Mouse (Mus musculus) liver, embryonic 14.5 days (tissue): ENCODE measurements around the gene Cacna1i.

ENCODE experiments used
- CTCF ChIP-seq: IDR thresholded peaks from 2 replicates; pipeline ENCODE4 v1.5.1; 2016; ENCODE audit warnings: antibody characterized with exemption, low read depth, control low read depth
- EP300 ChIP-seq: IDR thresholded peaks from 2 replicates; pipeline ENCODE4 v1.6.1; 2016; ENCODE audit warnings: antibody characterized with exemption, low read depth

DNA sequence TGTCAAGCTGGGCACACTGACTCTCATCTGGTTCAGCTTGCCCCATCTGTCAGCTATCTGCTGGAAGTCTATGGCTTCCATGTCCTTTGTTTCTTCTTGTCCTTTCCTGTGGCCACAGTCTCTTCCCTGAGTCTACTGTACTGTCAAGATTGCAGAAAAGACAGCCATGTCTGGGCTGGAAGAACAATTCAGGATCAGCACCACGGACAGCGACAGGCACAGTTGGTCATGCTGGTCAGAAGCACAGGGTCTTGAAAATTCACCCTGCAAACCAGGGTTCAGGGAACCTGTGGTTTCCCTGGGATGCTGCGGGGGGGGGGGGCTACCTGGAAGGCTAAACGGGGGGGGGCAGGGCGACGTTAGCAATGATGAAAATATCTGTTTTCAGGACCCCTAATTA lies 9.4 kb upstream of the Cacna1i start:
- TF ChIP-seq CTCF, result no peak
- no peak for TF ChIP-seq EP300
